Mouse (Mus musculus): Measurements from ENCODE around the gene Mdc1. TPM values are rescaled to one million over a fixed set of nuclear protein-coding genes. Genes with fewer than 3 reads are reported as not detected.
A peak's percentile ranks its signal among the peaks of the same experiment; 100 is the strongest.

The Mdc1 gene
- polyA plus RNA-seq, 1 experiment from 2014 or later: 24.7 TPM

GRCm38 (mm10) chr17:35812307-35812706 lies 29.0 kb upstream of the Mdc1 start:
- no peak overlapping the region for H3K9ac ChIP-seq
- H3K4me3 ChIP-seq: no peak overlapping the region
- peak overlapping the region; percentile 93 for H3K27ac ChIP-seq
- H3K27me3 ChIP-seq: no peaks in the 10 kb centered on the region
- no peak for ATAC-seq (ENCODE audit: borderline replicate concordance, extremely low read depth, low FRiP score, low TSS enrichment)
- WGBS: 66% methylated on average over 5 of the region's 5 CpGs
- no peaks in the 10 kb centered on the region for H3K36me3 ChIP-seq
- H3K4me1 ChIP-seq: peaks cover 65% of the 10 kb centered on the region
- H3K9me3 ChIP-seq: no peaks in the 10 kb centered on the region
- no peak overlapping the region for H3K4me2 ChIP-seq

GRCm38 (mm10) chr17:35812736-35813135 lies 28.6 kb upstream of the Mdc1 start:
- Histone ChIP-seq H3K9me3 (no peaks in the 10 kb centered on the region), H3K4me2 (no peak overlapping the region; the same call in 1 of the 2 replicates), H3K9ac (no peak overlapping the region), H3K27me3 (no peaks in the 10 kb centered on the region), H3K27ac (peak overlapping the region; percentile 93), H3K4me1 (peaks cover 69% of the 10 kb centered on the region), H3K4me3 (no peak overlapping the region), H3K36me3 (no peaks in the 10 kb centered on the region)
- 45% methylated on average over 6 of the region's 6 CpGs for WGBS
- no peak for ATAC-seq (ENCODE audit: borderline replicate concordance, extremely low read depth, low FRiP score, low TSS enrichment)

- H3K27ac ChIP-seq: peak overlapping the region; percentile 93
- no peak overlapping the region for H3K4me3 ChIP-seq
- no peaks in the 10 kb centered on the region for H3K36me3 ChIP-seq
- no peaks in the 10 kb centered on the region for H3K9me3 ChIP-seq
- 17% methylated on average over 7 of the region's 7 CpGs for WGBS
- peaks cover 66% of the 10 kb centered on the region for H3K4me1 ChIP-seq
- ATAC-seq (ENCODE audit: borderline replicate concordance, extremely low read depth, low FRiP score, low TSS enrichment): peak; percentile 84
- H3K27me3 ChIP-seq: no peaks in the 10 kb centered on the region
- H3K9ac ChIP-seq: no peak overlapping the region
- peak overlapping the region; percentile 16; the same call in 1 of the 2 replicates for H3K4me2 ChIP-seq
Measured at GRCm38 (mm10) chr17:35813245-35813647, 28.1 kb upstream of the Mdc1 start.

GRCm38 (mm10) chr17:35813653-35814052 lies 27.7 kb upstream of the Mdc1 start:
- Histone ChIP-seq H3K4me1 (peaks cover 66% of the 10 kb centered on the region), H3K9me3 (no peaks in the 10 kb centered on the region), H3K27ac (peak overlapping the region; percentile 93), H3K9ac (no peak overlapping the region), H3K4me3 (no peak overlapping the region), H3K36me3 (no peaks in the 10 kb centered on the region), H3K4me2 (peak overlapping the region; percentile 16; the same call in 1 of the 2 replicates), H3K27me3 (no peaks in the 10 kb centered on the region)
- peak; percentile 44 for ATAC-seq (ENCODE audit: borderline replicate concordance, extremely low read depth, low FRiP score, low TSS enrichment)
- 46% methylated on average over 7 of the region's 7 CpGs for WGBS

GRCm38 (mm10) chr17:35814678-35815077 lies 26.6 kb upstream of the Mdc1 start:
- 49% methylated on average over 6 of the region's 6 CpGs for WGBS
- no peaks in the 10 kb centered on the region for H3K27me3 ChIP-seq
- H3K27ac ChIP-seq: peak overlapping the region; percentile 93
- ATAC-seq (ENCODE audit: borderline replicate concordance, extremely low read depth, low FRiP score, low TSS enrichment): no peak
- H3K4me1 ChIP-seq: peaks cover 66% of the 10 kb centered on the region
- H3K9ac ChIP-seq: no peak overlapping the region
- no peaks in the 10 kb centered on the region for H3K36me3 ChIP-seq
- H3K4me2 ChIP-seq: no peak overlapping the region
- no peaks in the 10 kb centered on the region for H3K9me3 ChIP-seq
- H3K4me3 ChIP-seq: no peak overlapping the region

- Histone ChIP-seq H3K4me1 (peaks cover 68% of the 10 kb centered on the region), H3K4me2 (no peak overlapping the region), H3K9ac (no peak overlapping the region), H3K9me3 (no peaks in the 10 kb centered on the region), H3K27ac (peak overlapping the region; percentile 55), H3K27me3 (no peaks in the 10 kb centered on the region), H3K4me3 (no peak overlapping the region), H3K36me3 (no peaks in the 10 kb centered on the region)
- no peak for ATAC-seq (ENCODE audit: borderline replicate concordance, extremely low read depth, low FRiP score, low TSS enrichment)
- 36% methylated on average over 7 of the region's 7 CpGs for WGBS
Measured at GRCm38 (mm10) chr17:35815836-35816235, 25.5 kb upstream of the Mdc1 start.

- Histone ChIP-seq H3K4me3 (no peak overlapping the region), H3K9me3 (no peaks in the 10 kb centered on the region), H3K27me3 (no peaks in the 10 kb centered on the region), H3K4me1 (peaks cover 64% of the 10 kb centered on the region), H3K36me3 (no peaks in the 10 kb centered on the region), H3K4me2 (no peak overlapping the region), H3K27ac (no peak overlapping the region), H3K9ac (no peak overlapping the region)
- WGBS: 29% methylated on average over 7 of the region's 14 CpGs
- no peak for ATAC-seq (ENCODE audit: borderline replicate concordance, extremely low read depth, low FRiP score, low TSS enrichment)
Measured at GRCm38 (mm10) chr17:35816686-35817085, 24.6 kb upstream of the Mdc1 start.

GRCm38 (mm10) chr17:35817226-35817625 lies 24.1 kb upstream of the Mdc1 start:
- Histone ChIP-seq H3K36me3 (no peaks in the 10 kb centered on the region), H3K4me3 (no peak overlapping the region), H3K9ac (no peak overlapping the region), H3K4me1 (peaks cover 63% of the 10 kb centered on the region), H3K4me2 (no peak overlapping the region), H3K27ac (no peak overlapping the region), H3K27me3 (no peaks in the 10 kb centered on the region), H3K9me3 (no peaks in the 10 kb centered on the region)
- WGBS: 43% methylated on average over 10 of the region's 10 CpGs
- no peak for ATAC-seq (ENCODE audit: borderline replicate concordance, extremely low read depth, low FRiP score, low TSS enrichment)

GRCm38 (mm10) chr17:35820111-35820510 lies 21.2 kb upstream of the Mdc1 start:
- no peak overlapping the region for H3K4me2 ChIP-seq
- H3K27ac ChIP-seq: no peak overlapping the region
- H3K9me3 ChIP-seq: no peaks in the 10 kb centered on the region
- H3K4me3 ChIP-seq: no peak overlapping the region
- H3K4me1 ChIP-seq: peaks cover 48% of the 10 kb centered on the region
- H3K9ac ChIP-seq: no peak overlapping the region
- WGBS: 70% methylated on average over 5 of the region's 5 CpGs
- no peak for ATAC-seq (ENCODE audit: borderline replicate concordance, extremely low read depth, low FRiP score, low TSS enrichment)
- no peaks in the 10 kb centered on the region for H3K36me3 ChIP-seq
- H3K27me3 ChIP-seq: no peaks in the 10 kb centered on the region

GRCm38 (mm10) chr17:35821439-35822430 lies 19.6 kb upstream of the Mdc1 start, which contains the start of gene Ier3:
Ier3 (plus strand) TSS chr17:35821684.
- H3K4me3 ChIP-seq: peak within 1 kb of the TSS; percentile 76
- peak; percentile 60 for ATAC-seq (ENCODE audit: borderline replicate concordance, extremely low read depth, low FRiP score, low TSS enrichment)
- H3K27me3 ChIP-seq: no peaks in the 10 kb centered on the region
- H3K36me3 ChIP-seq: peaks cover 13% of the 10 kb centered on the region
- H3K27ac ChIP-seq: peak within 1 kb of the TSS; percentile 87
- H3K4me1 ChIP-seq: peaks cover 33% of the 10 kb centered on the region
- no peaks in the 10 kb centered on the region for H3K9me3 ChIP-seq
- peak within 1 kb of the TSS; percentile 97 for H3K4me2 ChIP-seq
- H3K9ac ChIP-seq: peak within 1 kb of the TSS; percentile 69
- under 1% methylated on average over 62 of the region's 62 CpGs for WGBS

GRCm38 (mm10) chr17:35822564-35822963 lies 18.8 kb upstream of the Mdc1 start:
- whole genome bisulfite sequencing: 3% methylated on average over 11 of the region's 11 CpGs
- no peak for ATAC-seq (ENCODE audit: borderline replicate concordance, extremely low read depth, low FRiP score, low TSS enrichment)

More at GRCm38 (mm10) chr17:35822564-35822963, 18.8 kb upstream of the Mdc1 start:
- Histone ChIP-seq H3K27me3 (no peaks in the 10 kb centered on the region), H3K4me1 (peaks cover 25% of the 10 kb centered on the region), H3K9me3 (no peaks in the 10 kb centered on the region), H3K4me2 (peak overlapping the region; percentile 97), H3K27ac (peak overlapping the region; percentile 87), H3K9ac (peak overlapping the region; percentile 69), H3K36me3 (peaks cover 21% of the 10 kb centered on the region), H3K4me3 (peak overlapping the region; percentile 76)

All from lung, embryonic 15.5 days (tissue).